Mouse (Mus musculus): ENCODE measurements at regions not wholly inside any gene's neighbourhood (a gene's known extent, or its start where the extent isn't known, plus 50 kb on each side); places are given as distances from the start of the nearest gene placed in this dataset.
A peak's percentile ranks its signal among the peaks of the same experiment; 100 is the strongest.
"Not testable (repeated sequence)": the region's sequence is repeated elsewhere in the genome, so short reads cannot be mapped to it uniquely, and the experiment has no call there.

GRCm38 (mm10) chr4:23845263-23845662 lies 651.0 kb upstream of the Mms22l start:
- Histone ChIP-seq H3K4me3 (ENCODE audit: insufficient read depth, low read length) (no peak overlapping the region), H3K4me1 (ENCODE audit: control insufficient read depth, insufficient read depth, low read length) (no peaks in the 10 kb centered on the region), H3K27ac (ENCODE audit: insufficient read depth, low read length) (no peak overlapping the region)
- TF ChIP-seq CTCF (IDR thresholded peaks at IDR 0.05; ENCODE audit: extremely low read depth, insufficient read depth, low read length) (no peak), POLR2A (IDR thresholded peaks at IDR 0.05; ENCODE audit: extremely low read depth, insufficient read depth, low read length) (no peak)

GRCm38 (mm10) chr4:23850640-23851039 lies 645.6 kb upstream of the Mms22l start:
- H3K27ac ChIP-seq (ENCODE audit: insufficient read depth, low read length): no peak overlapping the region
- no peaks in the 10 kb centered on the region for H3K4me1 ChIP-seq (ENCODE audit: control insufficient read depth, insufficient read depth, low read length)
- no peak for TF ChIP-seq POLR2A (IDR thresholded peaks at IDR 0.05; ENCODE audit: extremely low read depth, insufficient read depth, low read length)
- no peak for TF ChIP-seq CTCF (IDR thresholded peaks at IDR 0.05; ENCODE audit: extremely low read depth, insufficient read depth, low read length)
- no peak overlapping the region for H3K4me3 ChIP-seq (ENCODE audit: insufficient read depth, low read length)

GRCm38 (mm10) chr4:23862437-23862836 lies 633.8 kb upstream of the Mms22l start:
- Histone ChIP-seq H3K4me3 (ENCODE audit: insufficient read depth, low read length) (no peak overlapping the region), H3K27ac (ENCODE audit: insufficient read depth, low read length) (no peak overlapping the region), H3K4me1 (ENCODE audit: control insufficient read depth, insufficient read depth, low read length) (no peaks in the 10 kb centered on the region)
- no peak for TF ChIP-seq CTCF (IDR thresholded peaks at IDR 0.05; ENCODE audit: extremely low read depth, insufficient read depth, low read length)
- no peak for TF ChIP-seq POLR2A (IDR thresholded peaks at IDR 0.05; ENCODE audit: extremely low read depth, insufficient read depth, low read length)

- no peaks in the 10 kb centered on the region for H3K4me1 ChIP-seq (ENCODE audit: control insufficient read depth, insufficient read depth, low read length)
- no peak overlapping the region for H3K27ac ChIP-seq (ENCODE audit: insufficient read depth, low read length)
- no peak overlapping the region for H3K4me3 ChIP-seq (ENCODE audit: insufficient read depth, low read length)
- TF ChIP-seq CTCF (IDR thresholded peaks at IDR 0.05; ENCODE audit: extremely low read depth, insufficient read depth, low read length): no peak
These were observed 616.2 kb upstream of the Mms22l start for GRCm38 (mm10) chr4:23880007-23880406.

- no peaks in the 10 kb centered on the region for H3K4me1 ChIP-seq (ENCODE audit: control insufficient read depth, insufficient read depth, low read length)
- no peak overlapping the region for H3K27ac ChIP-seq (ENCODE audit: insufficient read depth, low read length)
- TF ChIP-seq CTCF (IDR thresholded peaks at IDR 0.05; ENCODE audit: extremely low read depth, insufficient read depth, low read length) (peak; percentile 53; the same call in 1 of the 2 replicates), POLR2A (IDR thresholded peaks at IDR 0.05; ENCODE audit: extremely low read depth, insufficient read depth, low read length) (no peak)
- no peak overlapping the region for H3K4me3 ChIP-seq (ENCODE audit: insufficient read depth, low read length)
These were observed 582.9 kb upstream of the Mms22l start for GRCm38 (mm10) chr4:23913396-23913795.

GRCm38 (mm10) chr4:23913822-23914221 lies 582.4 kb upstream of the Mms22l start:
- no peak overlapping the region for H3K4me3 ChIP-seq (ENCODE audit: insufficient read depth, low read length)
- no peak overlapping the region for H3K27ac ChIP-seq (ENCODE audit: insufficient read depth, low read length)

GRCm38 (mm10) chr4:23914423-23914822 lies 581.8 kb upstream of the Mms22l start:
- no peak overlapping the region for H3K4me3 ChIP-seq (ENCODE audit: insufficient read depth, low read length)
- no peak for TF ChIP-seq POLR2A (IDR thresholded peaks at IDR 0.05; ENCODE audit: extremely low read depth, insufficient read depth, low read length)
- TF ChIP-seq CTCF (IDR thresholded peaks at IDR 0.05; ENCODE audit: extremely low read depth, insufficient read depth, low read length): no peak

More at GRCm38 (mm10) chr4:23913822-23914221, 582.4 kb upstream of the Mms22l start:
- TF ChIP-seq CTCF (IDR thresholded peaks at IDR 0.05; ENCODE audit: extremely low read depth, insufficient read depth, low read length) (no peak), POLR2A (IDR thresholded peaks at IDR 0.05; ENCODE audit: extremely low read depth, insufficient read depth, low read length) (no peak)
- H3K4me1 ChIP-seq (ENCODE audit: control insufficient read depth, insufficient read depth, low read length): no peaks in the 10 kb centered on the region

GRCm38 (mm10) chr4:23921520-23921919 lies 574.7 kb upstream of the Mms22l start:
- no peak for TF ChIP-seq CTCF (IDR thresholded peaks at IDR 0.05; ENCODE audit: extremely low read depth, insufficient read depth, low read length)
- TF ChIP-seq POLR2A (IDR thresholded peaks at IDR 0.05; ENCODE audit: extremely low read depth, insufficient read depth, low read length): no peak
- Histone ChIP-seq H3K27ac (ENCODE audit: insufficient read depth, low read length) (no peak overlapping the region), H3K4me3 (ENCODE audit: insufficient read depth, low read length) (no peak overlapping the region)

More at GRCm38 (mm10) chr4:23914423-23914822, 581.8 kb upstream of the Mms22l start:
- H3K27ac ChIP-seq (ENCODE audit: insufficient read depth, low read length): no peak overlapping the region
- no peaks in the 10 kb centered on the region for H3K4me1 ChIP-seq (ENCODE audit: control insufficient read depth, insufficient read depth, low read length)

DNA sequence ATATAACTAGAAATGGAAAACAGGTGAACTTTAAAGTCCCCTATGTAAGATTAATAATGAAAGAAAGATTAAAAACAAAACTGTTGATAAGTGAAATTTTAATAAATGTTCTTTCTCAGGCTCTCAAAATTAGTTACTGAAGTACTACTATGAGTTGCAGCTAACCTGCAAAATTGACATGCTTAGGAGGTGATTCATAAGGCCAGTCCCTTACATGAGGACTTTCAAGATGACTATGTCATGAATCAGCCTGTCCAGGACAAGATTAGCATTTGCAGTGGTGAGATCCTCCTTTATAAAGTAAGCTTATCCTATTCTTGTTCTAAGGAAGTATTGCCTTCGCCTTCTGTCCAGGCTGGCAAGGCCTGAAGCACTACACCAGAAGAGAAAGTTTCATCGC lies 542.1 kb upstream of the Mms22l start:
- TF ChIP-seq POLR2A (IDR thresholded peaks at IDR 0.05; ENCODE audit: extremely low read depth, insufficient read depth, low read length): no peak
- TF ChIP-seq CTCF (IDR thresholded peaks at IDR 0.05; ENCODE audit: extremely low read depth, insufficient read depth, low read length): no peak
- no peak overlapping the region for H3K4me3 ChIP-seq (ENCODE audit: insufficient read depth, low read length)
- no peak overlapping the region for H3K27ac ChIP-seq (ENCODE audit: insufficient read depth, low read length)
- no peaks in the 10 kb centered on the region for H3K4me1 ChIP-seq (ENCODE audit: control insufficient read depth, insufficient read depth, low read length)

More at GRCm38 (mm10) chr4:23921520-23921919, 574.7 kb upstream of the Mms22l start:
- H3K4me1 ChIP-seq (ENCODE audit: control insufficient read depth, insufficient read depth, low read length): no peaks in the 10 kb centered on the region

GRCm38 (mm10) chr4:23982193-23982592 lies 514.1 kb upstream of the Mms22l start:
- H3K27ac ChIP-seq (ENCODE audit: insufficient read depth, low read length); H3K4me3 ChIP-seq (ENCODE audit: insufficient read depth, low read length): not testable (repeated sequence)

More at GRCm38 (mm10) chr4:23982193-23982592, 514.1 kb upstream of the Mms22l start:
- H3K4me1 ChIP-seq (ENCODE audit: control insufficient read depth, insufficient read depth, low read length): not testable (repeated sequence)

Data from cortical plate, adult 2 months (tissue).